Mouse (Mus musculus) urinary bladder, postnatal 10 days (tissue): ENCODE data around the gene Mrpl1.

Experiments
- DNase-seq: peaks from one replicate; pipeline ENCODE4 v3.0.0; 2022; ENCODE audit warnings: low spot score

The Mrpl1 gene

GRCm38 (mm10) chr5:96309566-96309965 is 100.3 kb downstream of the Mrpl1 start:
- DNase-seq, result no peak

- DNase-seq, result no peak
Observed at GRCm38 (mm10) chr5:96311677-96312076, 102.4 kb downstream of the Mrpl1 start.
